Mouse (Mus musculus): ENCODE data around the gene Erg. TPM values are rescaled to one million over a fixed set of nuclear protein-coding genes. Genes with fewer than 3 reads are reported as not detected.
A peak's percentile ranks its signal among the peaks of the same experiment; 100 is the strongest.

Gene Erg
- total and polyA plus RNA-seq, 3 experiments: 0.11 to 0.81 (median 0.34) TPM

DNA sequence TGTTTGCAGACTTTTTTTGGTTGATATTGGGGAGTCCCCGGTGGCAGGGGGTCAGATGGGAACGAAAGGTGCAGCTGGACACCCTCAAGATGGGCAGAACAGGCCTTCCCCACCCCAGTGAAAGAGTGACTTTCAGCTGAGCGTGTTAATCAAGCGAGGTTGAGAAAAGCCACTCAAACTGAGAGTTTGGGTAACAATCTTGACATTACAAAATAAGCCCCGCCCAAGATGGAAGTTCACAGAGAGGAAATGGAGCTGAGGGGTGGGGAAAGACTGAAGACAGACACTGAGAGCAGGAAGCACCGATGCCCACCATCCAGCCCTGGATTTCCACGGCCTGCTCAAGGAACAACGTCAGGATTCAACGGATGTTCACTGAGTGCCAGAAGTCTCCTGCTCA lies 237.8 kb downstream of the Erg start:
- Histone ChIP-seq H3K9ac (ENCODE audit: insufficient read depth, low read depth) (peak overlapping the region; percentile 14; the same call in 1 of the 2 replicates), H3K4me2 (ENCODE audit: insufficient read depth, low read depth, poor library complexity, severe bottlenecking) (peak overlapping the region; percentile 46), H3K79me2 (replicated peaks; ENCODE audit: control insufficient read depth, extremely low read depth, insufficient read depth, poor library complexity, severe bottlenecking) (no peaks in the 10 kb centered on the region), H3K27me3 (replicated peaks) (no peaks in the 10 kb centered on the region), H3K9me3 (replicated peaks; ENCODE audit: low read length) (no peaks in the 10 kb centered on the region), H3K36me3 (replicated peaks in 1 of 2; ENCODE audit: control insufficient read depth in 1 of 2, insufficient read depth in 1 of 2, low read length in 1 of 2) (no peaks in the 10 kb centered on the region), H3K4me3 (replicated peaks in 1 of 3; ENCODE audit: low read depth in 2 of 3, low read length in 2 of 3, poor library complexity in 1 of 3) (peak overlapping the region; percentile 4 to 28 (median 12)), H3K4me1 (ENCODE audit: control insufficient read depth in 1 of 2, insufficient read depth in 2 of 2) (peaks cover 42 to 49% of the 10 kb centered on the region in 2 experiments), H3K27ac (ENCODE audit: insufficient read depth, low read depth) (peak overlapping the region; percentile 66)
- in situ Hi-C loops (cut with MboI; ENCODE audit: low pct_ligation_motif_present, low pct_unique_long_range_greater_than_20kb, low sequenced_read_pairs) (loop anchor here (5.0 to 25.0 kb wide), 3 partner anchors 224 to 616 kb away; no protein-coding TSS in a partner anchor), dilution Hi-C loops (cut with MboI; ENCODE audit: extremely low pct_ligation_motif_present, extremely low pct_unique_long_range_greater_than_20kb, low sequenced_read_pairs) (no loop called here)
- peak; percentile 58 for DNase-seq (ENCODE audit: extremely low read depth)
- TF ChIP-seq CHD2 (IDR thresholded peaks at IDR 0.05; ENCODE audit: low read length) (no peak; the same call in 1 of the 2 replicates), USF2 (conservative IDR thresholded peaks at IDR 0.05; ENCODE audit: low read depth, low read length) (no peak), IRF4 (IDR thresholded peaks at IDR 0.05; ENCODE audit: low read depth, low read length) (peak; percentile 94), ZKSCAN1 (IDR thresholded peaks at IDR 0.05; ENCODE audit: borderline replicate concordance, low read depth, low read length) (no peak), ZC3H11A (IDR thresholded peaks at IDR 0.05; ENCODE audit: low read depth, low read length) (no peak), SMC3 (IDR thresholded peaks at IDR 0.05; ENCODE audit: low read depth, low read length) (no peak), ETS1 (conservative IDR thresholded peaks at IDR 0.05; ENCODE audit: low read depth, low read length) (peak; percentile 80), MAFK (IDR thresholded peaks at IDR 0.05; ENCODE audit: insufficient replicate concordance, low read length) (no peak), TBP (conservative IDR thresholded peaks at IDR 0.05; ENCODE audit: low read depth, low read length) (peak; percentile 55; the same call in 1 of the 2 replicates), MYC (IDR thresholded peaks at IDR 0.05; ENCODE audit: low read depth, low read length) (no peak), E2F4 (IDR thresholded peaks at IDR 0.05; ENCODE audit: insufficient replicate concordance, low read depth, low read length) (no peak), GABPA (IDR thresholded peaks at IDR 0.05; ENCODE audit: insufficient replicate concordance, low read depth, low read length) (no peak), ELF1 (IDR thresholded peaks at IDR 0.05; ENCODE audit: low read depth, low read length) (peak; percentile 75), MAX (IDR thresholded peaks at IDR 0.05; ENCODE audit: low read length) (peak; percentile 55; the same call in 1 of the 2 replicates), NRF1 (IDR thresholded peaks at IDR 0.05; ENCODE audit: low read depth, low read length) (no peak), BHLHE40 (IDR thresholded peaks at IDR 0.05; ENCODE audit: low read depth, low read length) (peak; percentile 65), PAX5 (IDR thresholded peaks at IDR 0.05; ENCODE audit: low read length) (no peak), EP300 (IDR thresholded peaks at IDR 0.05; ENCODE audit: low read length) (peak; percentile 58; the same call in 1 of the 2 replicates), MXI1 (IDR thresholded peaks at IDR 0.05; ENCODE audit: low read depth, low read length) (no peak; the same call in 1 of the 2 replicates), TCF12 (IDR thresholded peaks at IDR 0.05; ENCODE audit: low read depth, low read length) (peak; percentile 89), RAD21 (IDR thresholded peaks at IDR 0.05; ENCODE audit: low read depth, low read length) (no peak), POLR2AphosphoS2 (IDR thresholded peaks at IDR 0.05; ENCODE audit: low read depth, low read length) (no peak), CTCF (conservative IDR thresholded peaks at IDR 0.05 in 1 of 2, IDR thresholded peaks at IDR 0.05 in 1 of 2; ENCODE audit: low read depth in 2 of 2, low read length in 2 of 2) (no peak), KAT2A (IDR thresholded peaks at IDR 0.05; ENCODE audit: insufficient replicate concordance, low read length) (no peak), ZMIZ1 (IDR thresholded peaks at IDR 0.05; ENCODE audit: low read depth, low read length) (no peak), SIN3A (IDR thresholded peaks at IDR 0.05; ENCODE audit: low read length) (no peak; the same call in 1 of the 2 replicates), RCOR1 (conservative IDR thresholded peaks at IDR 0.05; ENCODE audit: low read depth, low read length) (no peak), CHD1 (IDR thresholded peaks at IDR 0.05; ENCODE audit: low read depth, low read length) (no peak), MEF2A (IDR thresholded peaks at IDR 0.05; ENCODE audit: borderline replicate concordance, low read depth, low read length) (no peak; the same call in 1 of the 2 replicates), JUND (conservative IDR thresholded peaks at IDR 0.05; ENCODE audit: low read depth, low read length) (no peak), POLR2A (IDR thresholded peaks at IDR 0.05; ENCODE audit: low read depth, low read length) (peak; percentile 61), JUN (IDR thresholded peaks at IDR 0.05; ENCODE audit: insufficient read depth, low read depth, low read length) (peak; percentile 52), USF1 (IDR thresholded peaks at IDR 0.05; ENCODE audit: low read depth, low read length) (no peak), HCFC1 (IDR thresholded peaks at IDR 0.05; ENCODE audit: low read depth, low read length) (no peak), MAZ (IDR thresholded peaks at IDR 0.05; ENCODE audit: low read depth, low read length) (0 out of 2 replicates have a peak, but pooled peaks have one; percentile 43), UBTF (IDR thresholded peaks at IDR 0.05; ENCODE audit: low read depth, low read length) (no peak), NELFE (IDR thresholded peaks at IDR 0.05; ENCODE audit: low read depth, low read length) (no peak), ZNF384 (IDR thresholded peaks at IDR 0.05; ENCODE audit: low read depth, low read length) (no peak)
